Mouse (Mus musculus): ENCODE measurements around the gene Gm4787. TPM values are rescaled to one million over a fixed set of nuclear protein-coding genes. Genes with fewer than 3 reads are reported as not detected.

Gene Gm4787
- polyA plus RNA-seq, 1 experiment from 2014 or later = 0.36 TPM

DNA sequence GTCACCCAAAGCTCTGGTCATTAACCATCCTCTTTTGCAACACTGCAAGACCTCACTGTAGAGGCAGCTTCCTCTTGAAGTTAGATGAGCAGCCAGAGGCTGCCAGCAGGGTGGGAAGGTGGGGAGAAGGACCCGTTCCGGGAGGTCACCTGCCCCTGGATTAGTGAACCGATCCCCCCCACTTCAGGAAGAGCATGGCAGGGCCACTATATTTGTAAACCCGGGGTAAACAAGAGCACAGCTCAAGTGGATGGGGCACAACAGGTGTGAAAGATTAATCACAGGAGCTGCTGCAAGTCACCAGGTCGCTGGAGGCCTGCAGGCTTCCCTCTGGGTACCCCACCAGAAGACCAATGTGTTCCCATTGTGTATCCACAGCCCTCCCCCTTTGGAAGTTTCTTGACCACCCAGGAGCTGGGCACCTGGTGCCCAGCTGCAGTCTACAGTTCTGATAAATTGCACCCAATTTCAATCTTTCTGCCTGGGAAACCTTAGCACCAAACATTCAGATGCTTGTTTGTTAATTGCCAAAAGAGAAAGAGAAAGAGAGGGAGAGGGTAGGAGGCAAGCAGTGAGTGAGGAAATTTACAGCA lies 48.1 kb downstream of the Gm4787 start:
- Histone ChIP-seq H3K9me3 (replicated peaks; ENCODE audit: control insufficient read depth, low read length) (no peaks in the 10 kb centered on the region), H3K9ac (ENCODE audit: low read depth, low read length) (no peak overlapping the region), H3K4me1 (ENCODE audit: control insufficient read depth, insufficient read depth, low read length) (peaks cover 4% of the 10 kb centered on the region; the same call in 1 of the 2 replicates), H3K4me2 (no peak overlapping the region), H3K4me3 (ENCODE audit: low read depth, low read length) (no peak overlapping the region), H3K27me3 (ENCODE audit: control insufficient read depth, insufficient read depth, low read length) (peaks cover 39% of the 10 kb centered on the region), H3K36me3 (ENCODE audit: control insufficient read depth, insufficient read depth, low read length) (no peaks in the 10 kb centered on the region), H3K27ac (ENCODE audit: low read depth, low read length) (no peak overlapping the region)
- WGBS (ENCODE audit: insufficient replicate concordance) = 40% methylated on average over 5 of the region's 5 CpGs
- ATAC-seq (replicated peaks; ENCODE audit: insufficient number of reproducible peaks, low FRiP score, low TSS enrichment) = no peak

Other genes with a start within 250 kb of the Gm4787 start
- gene Slc8a3, start 46.3 kb downstream of the Gm4787 start, polyA plus RNA-seq (2014; fragmentation: Nextera tagmentation; extraction: Ambion mirVana) = 0.16 and 0.42 TPM in 2 replicates
- 0.66 and 0.96 TPM in 2 replicates for gene Adam4, start 42.5 kb upstream of the Gm4787 start, polyA plus RNA-seq (2014; fragmentation: Nextera tagmentation; extraction: Ambion mirVana)
- 93.4 and 109 TPM in 2 replicates for gene Cox16, start 105.7 kb upstream of the Gm4787 start, polyA plus RNA-seq (2014; fragmentation: Nextera tagmentation; extraction: Ambion mirVana)
- 32.9 and 36.3 TPM in 2 replicates for gene Gm20498, start 153.4 kb upstream of the Gm4787 start, polyA plus RNA-seq (2014; fragmentation: Nextera tagmentation; extraction: Ambion mirVana)
- gene Synj2bp, start 153.4 kb upstream of the Gm4787 start, polyA plus RNA-seq (2014; fragmentation: Nextera tagmentation; extraction: Ambion mirVana) = 35.0 and 40.0 TPM in 2 replicates
- gene Adam21, start 189.0 kb upstream of the Gm4787 start, polyA plus RNA-seq (2014; fragmentation: Nextera tagmentation; extraction: Ambion mirVana) = 0.27 and 0.31 TPM in 2 replicates
- gene Med6, start 215.5 kb upstream of the Gm4787 start, polyA plus RNA-seq (2014; fragmentation: Nextera tagmentation; extraction: Ambion mirVana) = 70.7 and 76.5 TPM in 2 replicates

All from heart, embryonic 11.5 days (tissue).